Mouse (Mus musculus) ZHBTc4 (cell line): Measurements from ENCODE around the gene Phlda2.

Experiments
- DNase-seq: peaks from one replicate; pipeline ENCODE4 v3.0.0-alpha.2; 2011; ENCODE audit warnings: low read depth, low spot score

Gene Phlda2

DNA sequence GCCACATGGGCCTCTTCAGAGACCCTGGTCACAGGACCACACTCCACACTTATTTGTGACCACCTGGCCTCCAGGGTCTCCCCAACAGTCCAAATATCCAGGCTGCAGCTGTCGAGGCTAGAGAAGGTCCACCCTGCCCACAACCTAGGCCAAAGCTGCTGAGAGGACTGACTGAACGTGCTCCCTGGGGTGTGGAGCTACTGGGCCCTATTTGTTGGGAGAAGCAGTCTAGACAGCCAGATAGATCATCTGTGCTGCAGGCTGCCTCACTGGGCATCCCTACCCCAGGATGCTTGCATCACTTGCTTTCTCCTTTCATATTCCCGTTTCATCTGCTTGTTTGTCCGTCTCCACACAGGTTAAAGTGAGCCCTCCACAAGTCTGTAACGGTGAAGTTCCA lies 40.4 kb downstream of the Phlda2 start:
- DNase-seq: no peak

GRCm38 (mm10) chr7:143461920-143462319 lies 41.0 kb downstream of the Phlda2 start:
- no peak for DNase-seq

DNA sequence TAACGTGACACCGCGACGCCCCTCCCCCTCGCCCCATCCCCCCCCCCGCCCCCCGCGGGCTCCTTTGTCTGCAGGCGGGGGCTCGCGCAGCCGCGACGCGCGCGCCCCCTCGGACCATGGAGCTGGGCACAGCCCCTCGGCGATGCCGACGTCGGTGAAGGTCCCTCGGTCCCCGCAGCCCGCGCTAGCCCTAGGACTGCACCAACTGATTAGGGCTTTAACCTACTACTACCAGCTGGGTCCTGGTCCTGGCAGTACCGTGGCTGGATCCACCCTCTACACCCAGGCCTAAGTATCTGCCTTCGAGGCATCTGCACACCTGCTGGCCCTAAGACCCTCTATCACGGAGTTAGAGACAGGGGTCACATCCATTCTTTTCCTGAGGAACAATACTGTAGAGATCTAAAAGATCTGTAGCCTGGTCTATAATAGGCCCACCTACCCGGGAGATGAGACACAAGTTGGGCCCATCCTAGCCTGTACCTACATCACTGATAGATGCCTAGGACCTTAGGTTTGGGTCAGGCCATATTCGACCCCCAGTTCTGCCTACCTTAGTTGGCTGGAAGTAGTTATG lies 41.6 kb downstream of the Phlda2 start:
- DNase-seq: peak; percentile 35

DNA sequence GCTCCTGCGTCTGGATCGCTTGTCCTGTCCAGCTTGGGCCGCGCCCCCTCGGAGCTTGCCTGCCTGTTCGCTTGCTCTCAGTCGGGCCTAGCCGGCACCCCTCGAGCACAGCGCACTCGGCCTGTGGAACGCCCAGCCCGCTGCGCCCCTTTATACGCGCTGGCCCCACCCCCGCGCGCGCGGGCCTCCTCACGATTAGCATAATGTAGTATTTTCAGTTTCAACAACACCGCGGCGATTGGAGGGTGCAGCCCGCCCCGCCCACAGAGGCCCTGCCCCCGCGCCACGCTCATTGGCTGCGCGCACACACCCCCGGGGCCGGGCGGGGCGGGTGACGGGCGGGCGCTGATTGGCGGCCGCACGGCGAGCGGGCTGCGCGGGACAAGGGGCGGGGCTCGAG lies 42.1 kb downstream of the Phlda2 start, which contains the start of gene Cdkn1c:
Cdkn1c (minus strand) TSS at position 177 of the 400 bp plus-strand sequence.
- peak; percentile 94 for DNase-seq

DNA sequence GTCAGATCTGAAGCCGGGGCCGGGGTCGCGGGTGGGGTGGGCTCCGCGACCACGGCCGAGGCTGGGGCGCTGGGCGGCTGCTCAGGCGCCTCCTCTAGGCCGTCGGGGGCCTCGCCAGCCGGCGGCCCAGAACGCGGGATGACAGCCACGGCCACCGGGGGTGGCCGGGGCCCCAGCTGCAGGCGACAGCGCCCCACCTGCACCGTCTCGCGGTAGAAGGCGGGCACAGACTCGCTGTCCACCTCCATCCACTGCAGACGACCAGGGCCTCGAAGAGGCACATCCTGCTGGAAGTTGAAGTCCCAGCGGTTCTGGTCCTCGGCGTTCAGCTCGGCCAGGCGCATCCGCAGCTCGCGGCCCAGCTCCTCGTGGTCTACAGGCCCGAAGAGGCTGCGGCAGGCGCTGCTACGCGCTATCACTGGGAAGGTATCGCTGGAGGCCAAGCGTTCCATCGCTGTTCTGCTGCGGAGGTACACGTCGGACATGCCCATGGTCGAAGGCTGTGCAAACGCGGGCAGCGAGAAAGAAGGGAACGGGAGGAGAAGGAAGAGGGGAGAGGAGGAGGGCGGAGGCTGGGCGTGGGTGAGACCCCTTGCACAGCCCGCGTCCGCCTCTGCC lies 42.6 kb downstream of the Phlda2 start:
- peak; percentile 61 for DNase-seq

DNA sequence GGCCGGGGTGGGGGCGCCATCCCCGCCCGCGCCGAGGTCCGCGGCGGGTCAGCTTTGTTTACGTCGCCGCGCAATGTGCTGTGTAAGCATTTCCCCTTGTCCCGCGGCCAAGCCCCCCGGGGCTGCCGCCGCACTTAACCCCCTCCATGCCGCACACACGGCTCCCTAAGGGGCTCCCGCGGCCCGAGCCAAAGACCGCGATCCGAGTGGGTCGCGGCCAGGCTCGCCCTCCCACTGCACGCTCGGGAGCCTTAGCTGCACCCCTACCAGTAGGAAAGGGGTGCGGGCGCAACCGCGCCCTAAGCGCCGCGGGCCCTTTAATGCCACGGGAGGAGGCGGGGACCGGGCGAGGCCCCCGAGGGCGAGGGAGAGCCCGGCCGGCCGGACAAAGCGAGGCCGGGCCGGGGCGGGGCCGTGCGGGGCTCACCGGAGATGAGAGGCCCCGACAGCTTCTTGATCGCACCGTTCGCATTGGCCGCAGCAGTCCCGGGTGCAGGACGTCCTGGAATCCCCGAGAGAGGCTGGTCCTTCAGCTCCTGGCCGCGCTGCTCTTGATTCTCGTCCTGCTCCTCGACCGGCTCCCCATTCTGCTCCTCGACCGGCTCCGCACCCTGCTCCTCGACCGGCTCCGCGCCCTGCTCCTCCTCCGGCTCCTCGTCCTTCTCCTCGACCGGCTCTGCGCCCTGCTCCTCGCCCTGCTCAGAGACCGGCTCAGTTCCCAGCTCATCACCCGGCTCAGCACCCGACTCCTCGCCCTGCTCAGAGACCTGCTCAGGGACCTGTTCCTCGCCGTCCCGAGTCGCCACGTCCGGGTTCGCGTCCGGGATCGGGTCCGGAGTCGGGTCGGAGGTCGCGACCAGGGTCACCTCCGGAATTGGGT lies 43.4 kb downstream of the Phlda2 start:
- DNase-seq: peak; percentile 70

DNA sequence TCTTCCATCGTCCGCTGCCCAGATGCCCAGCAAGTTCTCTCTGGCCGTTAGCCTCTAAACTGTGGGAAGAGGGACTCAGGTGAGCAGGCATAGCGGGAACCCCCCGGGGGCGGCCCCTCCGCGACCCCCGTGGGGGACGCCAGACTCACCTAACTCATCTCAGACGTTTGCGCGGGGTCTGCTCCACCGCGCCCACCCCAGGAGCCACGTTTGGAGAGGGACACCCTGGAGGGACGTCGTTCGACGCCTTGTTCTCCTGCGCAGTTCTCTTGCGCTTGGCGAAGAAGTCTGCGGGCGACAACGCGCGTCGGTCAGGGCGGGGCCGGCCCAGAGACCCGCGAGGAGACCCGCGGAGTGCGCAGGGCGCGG lies 44.0 kb downstream of the Phlda2 start:
- DNase-seq: peak; percentile 37
